Mouse (Mus musculus) layer of hippocampus, postnatal 10 days (tissue): ENCODE measurements at regions not wholly inside any gene's neighbourhood (a gene's known extent, or its start where the extent isn't known, plus 50 kb on each side); places are given as distances from the start of the nearest gene placed in this dataset.

Experiments used
- DNase-seq, 2 experiments: peaks; one replicate each; pipeline ENCODE4 v3.0.0; 2021; ENCODE audit warnings: low spot score in 2 of 2

GRCm38 (mm10) chr15:32048836-32049235, 128.3 kb upstream of the Tas2r119 start:
- DNase-seq, result no peak

GRCm38 (mm10) chr15:32061573-32061972, 115.5 kb upstream of the Tas2r119 start:
- no peak for DNase-seq

- DNase-seq, result no peak
Measured at GRCm38 (mm10) chr15:32082109-32082508, 95.0 kb upstream of the Tas2r119 start.

- no peak for DNase-seq
Measured at GRCm38 (mm10) chr15:32093889-32094288, 83.2 kb upstream of the Tas2r119 start.

GRCm38 (mm10) chr15:32095554-32095953, 81.5 kb upstream of the Tas2r119 start:
- no peak for DNase-seq

- DNase-seq, result no peak
Measured at GRCm38 (mm10) chr15:32110659-32111058, 66.4 kb upstream of the Tas2r119 start.
